Mouse (Mus musculus): ENCODE data around the gene Fcer1g. TPM values are rescaled to one million over a fixed set of nuclear protein-coding genes. Genes with fewer than 3 reads are reported as not detected.

The Fcer1g gene
- polyA plus RNA-seq (2012; rRNA removed) = 35.8 and 46.8 TPM in 2 replicates

DNA sequence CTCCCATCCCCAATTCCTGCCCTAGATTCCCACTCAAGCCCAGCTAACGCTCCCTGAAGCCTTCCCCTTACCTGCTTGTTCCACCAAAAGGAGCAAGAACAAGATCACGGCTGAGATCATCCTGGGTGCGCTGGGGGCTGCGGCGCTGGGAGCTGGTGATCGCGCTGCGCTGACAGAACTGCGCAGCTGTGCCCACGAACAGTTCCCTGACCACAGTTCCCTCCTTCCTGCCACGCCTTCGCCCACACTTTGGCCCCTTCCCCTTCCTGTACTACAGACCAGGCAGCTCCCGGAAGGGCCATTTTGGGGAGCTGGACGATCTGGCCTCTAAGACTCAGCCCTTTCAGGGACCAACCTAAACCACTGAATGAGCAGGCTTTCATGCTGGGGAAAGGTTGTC lies at the start of gene Fcer1g:
TSS of gene Fcer1g (minus strand) at position 240 of the 400 bp plus-strand sequence.
- Histone ChIP-seq H3K27me3 (replicated peaks; ENCODE audit: control insufficient read depth, insufficient read depth, low read length) (no peaks in the 10 kb centered on the region), H3K36me3 (ENCODE audit: control insufficient read depth, insufficient read depth, low read length) (peaks cover 16% of the 10 kb centered on the region), H3K4me3 (ENCODE audit: insufficient read depth, low read depth, low read length) (peak within 1 kb of the TSS; percentile 18; the same call in 1 of the 2 replicates), H3K27ac (ENCODE audit: insufficient read depth, low read depth, low read length) (peak within 1 kb of the TSS; percentile 2; the same call in 1 of the 2 replicates), H3K4me1 (ENCODE audit: control insufficient read depth, insufficient read depth, low read length) (peaks cover 8% of the 10 kb centered on the region; the same call in 1 of the 2 replicates)
- 91% methylated on average over 14 of the region's 14 CpGs for WGBS
- TF ChIP-seq POLR2A (IDR thresholded peaks at IDR 0.05; ENCODE audit: low read depth, low read length) = no peak
- no peak for TF ChIP-seq CTCF (conservative IDR thresholded peaks at IDR 0.05; ENCODE audit: insufficient read depth, insufficient read length, low read depth, low read length)
- no peak for DNase-seq

- peaks cover 5% of the 10 kb centered on the region; the same call in 1 of the 2 replicates for H3K4me1 ChIP-seq (ENCODE audit: control insufficient read depth, insufficient read depth, low read length)
- peak; percentile 3 for DNase-seq
- no peak overlapping the region for H3K4me3 ChIP-seq (ENCODE audit: insufficient read depth, low read depth, low read length)
- TF ChIP-seq POLR2A (IDR thresholded peaks at IDR 0.05; ENCODE audit: low read depth, low read length) (no peak), CTCF (conservative IDR thresholded peaks at IDR 0.05; ENCODE audit: insufficient read depth, insufficient read length, low read depth, low read length) (no peak)
- no peaks in the 10 kb centered on the region for H3K27me3 ChIP-seq (replicated peaks; ENCODE audit: control insufficient read depth, insufficient read depth, low read length)
- H3K36me3 ChIP-seq (ENCODE audit: control insufficient read depth, insufficient read depth, low read length) = no peaks in the 10 kb centered on the region
- WGBS = 90% methylated on average over 18 of the region's 18 CpGs
- H3K27ac ChIP-seq (ENCODE audit: insufficient read depth, low read depth, low read length) = no peak overlapping the region
Observed at GRCm38 (mm10) chr1:171283188-171284160, 49.3 kb upstream of the Fcer1g start.

GRCm38 (mm10) chr1:171282086-171282805 lies 48.1 kb upstream of the Fcer1g start:
- no peaks in the 10 kb centered on the region for H3K27me3 ChIP-seq (replicated peaks; ENCODE audit: control insufficient read depth, insufficient read depth, low read length)
- H3K27ac ChIP-seq (ENCODE audit: insufficient read depth, low read depth, low read length) = no peak overlapping the region
- H3K4me3 ChIP-seq (ENCODE audit: insufficient read depth, low read depth, low read length) = no peak overlapping the region
- WGBS = 67% methylated on average over 18 of the region's 18 CpGs
- TF ChIP-seq CTCF (conservative IDR thresholded peaks at IDR 0.05; ENCODE audit: insufficient read depth, insufficient read length, low read depth, low read length) (no peak), POLR2A (IDR thresholded peaks at IDR 0.05; ENCODE audit: low read depth, low read length) (no peak)
- peaks cover 5% of the 10 kb centered on the region; the same call in 1 of the 2 replicates for H3K4me1 ChIP-seq (ENCODE audit: control insufficient read depth, insufficient read depth, low read length)
- DNase-seq = no peak
- no peaks in the 10 kb centered on the region for H3K36me3 ChIP-seq (ENCODE audit: control insufficient read depth, insufficient read depth, low read length)

DNA sequence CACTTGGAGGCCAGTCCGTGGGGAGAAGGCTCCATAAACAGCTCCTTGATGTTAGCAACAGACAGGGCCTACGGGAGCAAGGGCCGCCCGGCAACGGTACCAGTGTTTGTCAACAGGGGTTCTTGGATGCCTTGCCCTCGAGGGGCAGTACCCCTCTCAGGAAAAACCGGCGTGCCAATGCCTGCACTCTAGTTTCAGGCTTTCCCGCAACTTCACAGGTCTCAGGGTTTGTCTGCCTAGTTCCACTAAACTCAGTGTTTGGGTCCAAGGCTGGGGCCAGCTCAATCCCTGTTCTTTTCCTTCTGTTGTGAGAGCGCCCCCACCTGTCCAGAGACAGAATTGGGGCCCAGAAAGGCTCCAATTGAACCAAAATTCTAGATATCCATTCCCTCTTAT lies 47.4 kb upstream of the Fcer1g start:
- peak; percentile 89 for DNase-seq
- under 1% methylated on average over 10 of the region's 10 CpGs for WGBS
- Histone ChIP-seq H3K4me1 (ENCODE audit: control insufficient read depth, insufficient read depth, low read length) (peaks cover 5% of the 10 kb centered on the region; the same call in 1 of the 2 replicates), H3K27ac (ENCODE audit: insufficient read depth, low read depth, low read length) (peak overlapping the region; percentile 59), H3K36me3 (ENCODE audit: control insufficient read depth, insufficient read depth, low read length) (no peaks in the 10 kb centered on the region), H3K27me3 (replicated peaks; ENCODE audit: control insufficient read depth, insufficient read depth, low read length) (no peaks in the 10 kb centered on the region), H3K4me3 (ENCODE audit: insufficient read depth, low read depth, low read length) (peak overlapping the region; percentile 64)
- TF ChIP-seq CTCF (conservative IDR thresholded peaks at IDR 0.05; ENCODE audit: insufficient read depth, insufficient read length, low read depth, low read length) = peak; percentile 74
- TF ChIP-seq POLR2A (IDR thresholded peaks at IDR 0.05; ENCODE audit: low read depth, low read length) = no peak

DNA sequence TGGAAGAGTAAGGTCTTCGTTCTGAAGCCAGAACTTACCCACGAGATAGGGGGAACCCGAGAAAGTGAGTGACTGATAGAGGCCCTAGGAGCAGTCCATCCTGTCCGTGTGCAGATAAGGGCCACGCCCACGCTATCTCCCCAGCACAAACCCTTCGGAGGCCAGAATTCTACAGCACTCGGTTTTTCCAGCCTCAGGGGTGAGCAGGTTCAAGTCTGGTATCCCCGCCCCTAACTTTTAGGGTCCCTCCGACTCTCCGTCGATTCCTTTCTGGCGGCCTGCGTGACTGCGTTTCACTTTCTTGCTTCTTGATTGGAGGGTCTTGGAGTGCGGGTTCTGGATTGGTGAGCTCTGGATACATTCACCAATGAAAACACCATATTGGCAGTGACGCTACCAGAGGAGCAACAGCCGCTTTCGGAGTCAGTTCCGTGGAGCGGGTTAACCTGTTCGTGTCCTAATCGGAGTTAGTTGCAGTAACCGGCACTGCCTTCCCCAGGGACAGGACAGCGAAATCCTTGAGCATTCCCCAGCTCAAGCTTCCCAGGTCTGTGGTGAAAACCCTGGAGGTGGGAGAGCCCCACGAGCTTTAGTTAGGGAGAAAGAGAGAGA lies 46.9 kb upstream of the Fcer1g start, which contains the start of gene Ppox:
TSS of gene Ppox (minus strand) at position 271 of the 612 bp plus-strand sequence.
- H3K4me1 ChIP-seq (ENCODE audit: control insufficient read depth, insufficient read depth, low read length) = peaks cover 5% of the 10 kb centered on the region; the same call in 1 of the 2 replicates
- no peaks in the 10 kb centered on the region for H3K36me3 ChIP-seq (ENCODE audit: control insufficient read depth, insufficient read depth, low read length)
- no peaks in the 10 kb centered on the region for H3K27me3 ChIP-seq (replicated peaks; ENCODE audit: control insufficient read depth, insufficient read depth, low read length)
- H3K4me3 ChIP-seq (ENCODE audit: insufficient read depth, low read depth, low read length) = peak within 1 kb of the TSS; percentile 67
- peak within 1 kb of the TSS; percentile 59 for H3K27ac ChIP-seq (ENCODE audit: insufficient read depth, low read depth, low read length)
- under 1% methylated on average over 26 of the region's 26 CpGs for WGBS
- TF ChIP-seq POLR2A (IDR thresholded peaks at IDR 0.05; ENCODE audit: low read depth, low read length) (peak; percentile 16), CTCF (conservative IDR thresholded peaks at IDR 0.05; ENCODE audit: insufficient read depth, insufficient read length, low read depth, low read length) (no peak)
- peak; percentile 98 for DNase-seq

GRCm38 (mm10) chr1:171280250-171280915 lies 46.2 kb upstream of the Fcer1g start:
- WGBS = 2% methylated on average over 25 of the region's 25 CpGs
- DNase-seq = peak; percentile 73
- Histone ChIP-seq H3K4me3 (ENCODE audit: insufficient read depth, low read depth, low read length) (peak overlapping the region; percentile 67), H3K36me3 (ENCODE audit: control insufficient read depth, insufficient read depth, low read length) (no peaks in the 10 kb centered on the region), H3K27ac (ENCODE audit: insufficient read depth, low read depth, low read length) (peak overlapping the region; percentile 9; the same call in 1 of the 2 replicates), H3K4me1 (ENCODE audit: control insufficient read depth, insufficient read depth, low read length) (peaks cover 5% of the 10 kb centered on the region; the same call in 1 of the 2 replicates), H3K27me3 (replicated peaks; ENCODE audit: control insufficient read depth, insufficient read depth, low read length) (no peaks in the 10 kb centered on the region)
- TF ChIP-seq CTCF (conservative IDR thresholded peaks at IDR 0.05; ENCODE audit: insufficient read depth, insufficient read length, low read depth, low read length) = no peak
- no peak for TF ChIP-seq POLR2A (IDR thresholded peaks at IDR 0.05; ENCODE audit: low read depth, low read length)

All from kidney, adult 2 months (tissue).